Mouse (Mus musculus) adipocyte (in vitro differentiated cells): Measurements from ENCODE around the gene Btbd35f15.
"Not testable (repeated sequence)": the region's sequence is repeated elsewhere in the genome, so short reads cannot be mapped to it uniquely, and the experiment has no call there.

Experiments
- DNase-seq: peaks from one replicate; pipeline ENCODE4 v3.0.0-alpha.2; 2016; ENCODE audit warnings: low spot score

The Btbd35f15 gene

GRCm38 (mm10) chrX:33577214-33577613 lies at the start of gene Btbd35f15:
Btbd35f15 (minus strand) TSS chrX:33577314.
- not testable (repeated sequence) for DNase-seq
